Mouse (Mus musculus) embryonic facial prominence, embryonic 11.5 days (tissue): ENCODE measurements around the gene Gpr83. TPM values are rescaled to one million over a fixed set of nuclear protein-coding genes. Genes with fewer than 3 reads are reported as not detected.

Experiments
- ATAC-seq: fragments of 200-750 bp; cut with Nextera tagmentation; replicated peaks from 2 replicates; pipeline ENCODE4 v1.8.0; 2017; ENCODE audit warnings: low read depth; ENCODE audit not compliant: insufficient number of reproducible peaks, low FRiP score, low TSS enrichment
- DNase-seq: peaks from one replicate; pipeline ENCODE4 v3.0.0-alpha.2; 2015; ENCODE audit warnings: low spot score
- H3K27ac ChIP-seq: fragments of 300-500 bp; sonication (generic); replicated peaks from 2 replicates; pipeline ENCODE4 v1.5.1; 2014; ENCODE audit warnings: mild to moderate bottlenecking, low read depth, low read length, control low read depth
- H3K27me3 ChIP-seq: fragments of 300-500 bp; sonication (generic); 2 replicates; pipeline ENCODE4 v1.6.1; 2014; ENCODE audit warnings: mild to moderate bottlenecking, low read length, moderate library complexity, mixed read lengths; ENCODE audit not compliant: control insufficient read depth, insufficient read depth
- H3K36me3 ChIP-seq: fragments of 300-500 bp; sonication (generic); replicated peaks from 2 replicates; pipeline ENCODE4 v1.6.1; 2014; ENCODE audit warnings: low read depth, mild to moderate bottlenecking, low read length, moderate library complexity, mixed read lengths; ENCODE audit not compliant: control insufficient read depth, insufficient read depth
- H3K4me1 ChIP-seq: fragments of 300-500 bp; sonication (generic); 2 replicates; pipeline ENCODE4 v1.6.1; 2014; ENCODE audit warnings: low read length, mixed read lengths; ENCODE audit not compliant: control insufficient read depth, insufficient read depth
- H3K4me2 ChIP-seq: fragments of 300-500 bp; sonication (generic); 2 replicates; pipeline ENCODE4 v1.6.1; 2014; ENCODE audit warnings: low read depth, mild to moderate bottlenecking, control low read depth, low read length, moderate library complexity
- H3K4me3 ChIP-seq: fragments of 300-500 bp; sonication (generic); 2 replicates; pipeline ENCODE4 v1.5.1; 2014; ENCODE audit warnings: low read depth, low read length, control low read depth
- H3K9ac ChIP-seq: fragments of 300-500 bp; sonication (generic); replicated peaks from 2 replicates; pipeline ENCODE4 v1.6.1; 2014; ENCODE audit warnings: mild to moderate bottlenecking, control low read depth, low read length
- H3K9me3 ChIP-seq: fragments of 300-500 bp; sonication (generic); replicated peaks from 2 replicates; pipeline ENCODE4 v1.6.1; 2016; ENCODE audit warnings: mild to moderate bottlenecking, low read length, inconsistent platforms, mixed read lengths; ENCODE audit not compliant: control insufficient read depth
- WGBS: fragments of 180-500 bp; shearing (Covaris S2); extraction: QIAGEN DNeasy Blood & Tissue Kit; methylation state at CpG from one replicate; pipeline ENCODE4 v1.1.7; 2014; 5-methylcytosine and 5-hydroxymethylcytosine counted together
- polyA plus RNA-seq: library from polyadenylated mRNA; unstranded; fragments of >200 nt; fragmentation: Nextera tagmentation; extraction: Ambion mirVana; gene quantifications from 2 replicates; pipeline ENCODE4 v1.2.1, GENCODE M21; 2014

Gene Gpr83
- polyA plus RNA-seq, 1 experiment from 2014 or later = 0.29 TPM

DNA sequence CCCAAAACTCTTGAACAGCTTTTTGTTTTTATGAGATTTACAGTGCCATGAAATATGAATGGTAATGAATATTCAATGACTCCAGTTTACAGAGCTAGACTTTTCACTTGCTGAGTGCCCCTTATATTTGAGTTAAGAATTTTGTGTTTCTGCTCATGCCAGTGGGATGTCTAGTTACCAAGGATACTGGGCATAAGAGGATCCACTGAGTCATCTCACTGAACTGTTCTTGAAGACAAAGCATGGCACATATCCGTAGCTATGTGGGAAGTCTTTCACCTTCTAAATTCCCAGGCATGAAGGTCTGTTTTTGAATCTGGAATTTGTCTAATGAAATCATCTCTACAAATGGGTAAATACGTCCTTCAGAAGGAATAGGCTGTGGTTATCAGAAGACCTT, 52.0 kb downstream of the Gpr83 start:
- Histone ChIP-seq H3K4me1 (no peaks in the 10 kb centered on the region), H3K27ac (no peak overlapping the region), H3K27me3 (no peaks in the 10 kb centered on the region), H3K4me3 (no peak overlapping the region), H3K36me3 (no peaks in the 10 kb centered on the region), H3K4me2 (no peak overlapping the region), H3K9ac (no peak overlapping the region), H3K9me3 (no peaks in the 10 kb centered on the region)
- no peak for ATAC-seq
- no peak for DNase-seq
- 84% methylated on average over 2 of the region's 2 CpGs for WGBS

GRCm38 (mm10) chr9:14917661-14918060, 57.7 kb downstream of the Gpr83 start:
- 94% methylated on average over 2 of the region's 2 CpGs for WGBS
- Histone ChIP-seq H3K27me3 (no peaks in the 10 kb centered on the region), H3K4me2 (no peak overlapping the region), H3K36me3 (no peaks in the 10 kb centered on the region), H3K9me3 (no peaks in the 10 kb centered on the region), H3K4me3 (no peak overlapping the region), H3K4me1 (no peaks in the 10 kb centered on the region), H3K27ac (no peak overlapping the region), H3K9ac (no peak overlapping the region)
- DNase-seq (no peak), ATAC-seq (no peak)

DNA sequence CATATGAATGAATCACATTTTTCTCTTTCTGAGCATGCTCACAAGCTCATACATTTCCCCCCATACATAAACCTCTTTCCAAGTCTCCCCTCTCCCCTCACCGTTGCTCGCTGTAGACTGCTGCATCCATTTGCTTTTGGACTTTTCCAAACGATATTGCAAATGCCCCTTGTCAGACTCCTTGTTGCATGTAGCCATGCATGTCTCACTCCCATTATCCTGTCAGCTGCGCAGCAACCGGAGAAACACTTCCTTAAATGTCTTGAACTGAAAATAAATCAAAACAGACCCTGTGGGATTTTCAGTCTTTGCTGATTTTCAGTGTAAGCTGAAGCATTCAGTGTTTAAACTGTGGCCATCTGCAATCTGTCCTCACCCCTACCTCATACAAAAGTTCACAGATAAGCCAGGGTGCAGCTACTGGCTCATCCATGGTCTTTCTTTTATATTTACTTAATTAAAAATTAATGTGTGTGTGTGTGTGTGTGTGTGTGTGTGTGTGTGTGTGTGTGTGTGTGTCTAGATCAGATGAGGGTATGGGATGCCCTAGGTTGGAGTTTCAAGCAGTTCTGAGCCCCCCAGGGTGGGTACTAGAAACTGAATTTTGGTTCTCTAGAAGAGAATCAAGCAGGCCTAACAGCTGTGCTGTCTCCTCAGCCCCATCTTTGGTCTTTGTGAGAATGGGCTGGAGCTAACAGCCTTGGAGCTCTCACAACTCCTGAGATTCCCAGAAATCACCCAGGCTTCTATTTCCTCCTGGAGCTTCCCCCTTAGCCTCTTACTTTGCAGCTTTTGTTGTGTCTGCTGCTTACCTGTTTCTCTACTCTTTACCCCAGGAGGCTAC, 59.0 kb downstream of the Gpr83 start:
- WGBS = 71% methylated on average over 5 of the region's 5 CpGs
- DNase-seq (peak; percentile 14), ATAC-seq (no peak)

More for the DNA sequence above, 59.0 kb downstream of the Gpr83 start:
- Histone ChIP-seq H3K4me3 (no peak overlapping the region), H3K4me2 (no peak overlapping the region), H3K27me3 (no peaks in the 10 kb centered on the region), H3K36me3 (no peaks in the 10 kb centered on the region), H3K9ac (no peak overlapping the region), H3K9me3 (no peaks in the 10 kb centered on the region), H3K27ac (no peak overlapping the region), H3K4me1 (no peaks in the 10 kb centered on the region)

Other genes starting within 250 kb of the Gpr83 start
- gene Amotl1, start 215.2 kb upstream of the Gpr83 start, polyA plus RNA-seq = 28.3 and 28.6 TPM in 2 replicates
- gene Piwil4, start 119.5 kb upstream of the Gpr83 start, polyA plus RNA-seq = not detected in 2 replicates
- gene Fut4, start 107.8 kb upstream of the Gpr83 start, polyA plus RNA-seq = 4.3 and 5.0 TPM in 2 replicates
- gene 1700012B09Rik, start 89.2 kb upstream of the Gpr83 start, polyA plus RNA-seq = 0.43 and 0.58 TPM in 2 replicates
- gene Mre11a, start 75.6 kb upstream of the Gpr83 start, polyA plus RNA-seq = 33.0 and 39.2 TPM in 2 replicates
- gene Ankrd49, start 75.4 kb upstream of the Gpr83 start, polyA plus RNA-seq = 56.1 and 57.3 TPM in 2 replicates
- 0.27 TPM in 1 of 2 replicates, not detected in the other for gene Izumo1r, start 43.7 kb downstream of the Gpr83 start, polyA plus RNA-seq
- gene Panx1, start 185.3 kb downstream of the Gpr83 start, polyA plus RNA-seq = 89.8 and 94.4 TPM in 2 replicates